Mouse (Mus musculus) midbrain, embryonic 15.5 days (tissue): ENCODE measurements around the gene Tfr2. TPM values are rescaled to one million over a fixed set of nuclear protein-coding genes. Genes with fewer than 3 reads are reported as not detected.

Source experiments
- ATAC-seq: fragments of 200-750 bp; cut with Nextera tagmentation; replicated peaks from 2 replicates; pipeline ENCODE4 v1.8.0; 2017; ENCODE audit warnings: moderate TSS enrichment
- H3K27ac ChIP-seq: fragments of 300-500 bp; sonication (generic); 2 replicates; pipeline ENCODE4 v1.5.1; 2015; ENCODE audit warnings: mild to moderate bottlenecking, inconsistent platforms
- H3K27me3 ChIP-seq: fragments of 300-500 bp; sonication (generic); replicated peaks from 2 replicates; pipeline ENCODE4 v1.6.1; 2015; ENCODE audit warnings: inconsistent platforms
- H3K36me3 ChIP-seq: fragments of 300-500 bp; sonication (generic); replicated peaks from 2 replicates; pipeline ENCODE4 v1.6.1; 2015; ENCODE audit warnings: inconsistent platforms
- H3K4me1 ChIP-seq: fragments of 300-500 bp; sonication (generic); 2 replicates; pipeline ENCODE4 v1.6.1; 2015; ENCODE audit warnings: inconsistent platforms
- H3K4me2 ChIP-seq: fragments of 300-500 bp; sonication (generic); 2 replicates; pipeline ENCODE4 v1.6.1; 2015; ENCODE audit warnings: inconsistent platforms, mild to moderate bottlenecking, moderate library complexity
- H3K4me3 ChIP-seq: fragments of 300-500 bp; sonication (generic); 2 replicates; pipeline ENCODE4 v1.5.1; 2015; ENCODE audit warnings: mild to moderate bottlenecking, inconsistent platforms
- H3K9ac ChIP-seq: fragments of 300-500 bp; sonication (generic); 2 replicates; pipeline ENCODE4 v1.6.1; 2015; ENCODE audit warnings: mild to moderate bottlenecking, inconsistent platforms
- H3K9me3 ChIP-seq: fragments of 300-500 bp; sonication (generic); 2 replicates; pipeline ENCODE4 v1.6.1; 2016; ENCODE audit warnings: inconsistent platforms
- whole genome bisulfite sequencing: fragments of 180-500 bp; shearing (Covaris S2); methylation state at CpG from one replicate; pipeline ENCODE4 v1.1.7; 2015; ENCODE audit warnings: mixed read lengths; 5-methylcytosine and 5-hydroxymethylcytosine counted together
- microRNA-seq: library from miRNA; unstranded; fragments of <30 nt; microRNA quantifications from one replicate; pipeline ENCODE4, GENCODE M21; 2016
- polyA plus RNA-seq: library from polyadenylated mRNA; unstranded; fragments of >200 nt; fragmentation: Nextera tagmentation; extraction: Ambion mirVana; gene quantifications from 2 replicates; pipeline ENCODE4 v1.2.1, GENCODE M21; 2015

Gene Tfr2
- polyA plus RNA-seq, 1 experiment from 2014 or later = 6.2 TPM

GRCm38 (mm10) chr5:137631591-137631990, 62.0 kb downstream of the Tfr2 start:
- Histone ChIP-seq H3K4me2 (0 out of 2 replicates have a peak overlapping the region, but pooled peaks have one; percentile 94), H3K27ac (no peak overlapping the region), H3K36me3 (peaks cover 18% of the 10 kb centered on the region; the same call in 1 of the 2 replicates), H3K27me3 (no peaks in the 10 kb centered on the region), H3K4me3 (no peak overlapping the region), H3K9ac (peak overlapping the region; percentile 3; the same call in 1 of the 2 replicates), H3K4me1 (peaks cover 43% of the 10 kb centered on the region), H3K9me3 (no peaks in the 10 kb centered on the region)
- 75% methylated on average over 4 of the region's 4 CpGs for WGBS
- ATAC-seq = no peak

GRCm38 (mm10) chr5:137633397-137634084, 63.9 kb downstream of the Tfr2 start:
- H3K27ac ChIP-seq = no peak overlapping the region
- peaks cover 32% of the 10 kb centered on the region for H3K4me1 ChIP-seq
- no peaks in the 10 kb centered on the region for H3K27me3 ChIP-seq
- H3K4me3 ChIP-seq = no peak overlapping the region
- WGBS = 82% methylated on average over 12 of the region's 12 CpGs
- H3K4me2 ChIP-seq = no peak overlapping the region
- H3K36me3 ChIP-seq = peaks cover 32% of the 10 kb centered on the region; the same call in 1 of the 2 replicates
- no peak overlapping the region for H3K9ac ChIP-seq
- no peak for ATAC-seq
- H3K9me3 ChIP-seq = no peaks in the 10 kb centered on the region

Small RNA genes within 50 kb of the gene (microRNA-seq; reads per million reads assigned to microRNA genes)
- gene Mir6418 = 1.5 reads per million

Other genes starting within 250 kb of the Tfr2 start
- gene Slc12a9, start 236.2 kb upstream of the Tfr2 start, polyA plus RNA-seq = 27.7 and 29.5 TPM in 2 replicates
- gene Ephb4, start 219.7 kb upstream of the Tfr2 start, polyA plus RNA-seq = 6.8 and 8.7 TPM in 2 replicates
- gene Zan, start 92.8 kb upstream of the Tfr2 start, polyA plus RNA-seq = 0.50 and 0.51 TPM in 2 replicates
- 77.7 and 82.1 TPM in 2 replicates for gene Pop7, start 67.3 kb upstream of the Tfr2 start, polyA plus RNA-seq
- gene Gigyf1, start 51.3 kb upstream of the Tfr2 start, polyA plus RNA-seq = 20.2 and 23.5 TPM in 2 replicates
- gene Epo, start 36.6 kb upstream of the Tfr2 start, polyA plus RNA-seq = not detected in 2 replicates
- 525 and 570 TPM in 2 replicates for gene Gnb2, start 36.3 kb upstream of the Tfr2 start, polyA plus RNA-seq
- gene Actl6b, start 16.3 kb upstream of the Tfr2 start, polyA plus RNA-seq = 339 and 342 TPM in 2 replicates
- gene Mospd3, start 31.2 kb downstream of the Tfr2 start, polyA plus RNA-seq = 66.9 and 68.2 TPM in 2 replicates
- 15.1 and 16.7 TPM in 2 replicates for gene Pcolce, start 43.9 kb downstream of the Tfr2 start, polyA plus RNA-seq
- 0.13 and 0.17 TPM in 2 replicates for gene Fbxo24, start 59.2 kb downstream of the Tfr2 start, polyA plus RNA-seq
- 18.8 and 19.1 TPM in 2 replicates for gene Lrch4, start 59.3 kb downstream of the Tfr2 start, polyA plus RNA-seq
- gene Gm20605, start 59.3 kb downstream of the Tfr2 start, polyA plus RNA-seq = 11.3 and 11.8 TPM in 2 replicates
- 4.8 and 6.8 TPM in 2 replicates for gene Sap25, start 71.5 kb downstream of the Tfr2 start, polyA plus RNA-seq
- gene Irs3, start 75.9 kb downstream of the Tfr2 start, polyA plus RNA-seq = 0.09 and 0.17 TPM in 2 replicates
- 17.0 and 18.3 TPM in 2 replicates for gene Agfg2, start 114.9 kb downstream of the Tfr2 start, polyA plus RNA-seq
- gene Nyap1, start 171.8 kb downstream of the Tfr2 start, polyA plus RNA-seq = 58.6 and 61.2 TPM in 2 replicates
- gene Tsc22d4, start 175.9 kb downstream of the Tfr2 start, polyA plus RNA-seq = 58.0 and 59.8 TPM in 2 replicates
- gene Ppp1r35, start 209.0 kb downstream of the Tfr2 start, polyA plus RNA-seq = 37.3 and 45.0 TPM in 2 replicates
- 10.7 and 10.8 TPM in 2 replicates for gene Mepce, start 217.8 kb downstream of the Tfr2 start, polyA plus RNA-seq
- 10.5 and 11.9 TPM in 2 replicates for gene Zcwpw1, start 218.0 kb downstream of the Tfr2 start, polyA plus RNA-seq